Mouse (Mus musculus) heart, embryonic 15.5 days (tissue): ENCODE results near the gene Cntnap2. TPM values are rescaled to one million over a fixed set of nuclear protein-coding genes. Genes with fewer than 3 reads are reported as not detected.

Experiments used
- ATAC-seq: fragments of 200-750 bp; cut with Nextera tagmentation; replicated peaks from 2 replicates; pipeline ENCODE4 v1.8.0; 2017; ENCODE audit warnings: low read depth, moderate TSS enrichment; ENCODE audit not compliant: insufficient number of reproducible peaks, insufficient read depth, low FRiP score
- H3K27ac ChIP-seq: fragments of 300-500 bp; sonication (generic); 2 replicates; pipeline ENCODE4 v1.5.1; 2015; ENCODE audit warnings: mild to moderate bottlenecking, inconsistent platforms
- H3K27me3 ChIP-seq: fragments of 300-500 bp; sonication (generic); 2 replicates; pipeline ENCODE4 v1.6.1; 2015; ENCODE audit warnings: inconsistent platforms
- H3K36me3 ChIP-seq: fragments of 300-500 bp; sonication (generic); 2 replicates; pipeline ENCODE4 v1.6.1; 2015; ENCODE audit warnings: mild to moderate bottlenecking, inconsistent platforms
- H3K4me1 ChIP-seq: fragments of 300-500 bp; sonication (generic); replicated peaks from 2 replicates; pipeline ENCODE4 v1.6.1; 2015; ENCODE audit warnings: inconsistent platforms
- H3K4me2 ChIP-seq: fragments of 300-500 bp; sonication (generic); 2 replicates; pipeline ENCODE4 v1.6.1; 2015; ENCODE audit warnings: inconsistent platforms, mild to moderate bottlenecking, moderate library complexity
- H3K4me3 ChIP-seq: fragments of 300-500 bp; sonication (generic); 2 replicates; pipeline ENCODE4 v1.5.1; 2015; ENCODE audit warnings: mild to moderate bottlenecking, inconsistent platforms
- H3K9ac ChIP-seq: fragments of 300-500 bp; sonication (generic); 2 replicates; pipeline ENCODE4 v1.6.1; 2015; ENCODE audit warnings: mild to moderate bottlenecking, inconsistent platforms
- H3K9me3 ChIP-seq: fragments of 300-500 bp; sonication (generic); replicated peaks from 2 replicates; pipeline ENCODE4 v1.6.1; 2016; ENCODE audit warnings: inconsistent platforms
- WGBS: fragments of 180-500 bp; shearing (Covaris S2); methylation state at CpG from one replicate; pipeline ENCODE4 v1.1.7; 2015; ENCODE audit warnings: mixed read lengths; 5-methylcytosine and 5-hydroxymethylcytosine counted together
- polyA plus RNA-seq: library from polyadenylated mRNA; unstranded; fragments of >200 nt; fragmentation: Nextera tagmentation; extraction: Ambion mirVana; gene quantifications from 2 replicates; pipeline ENCODE4 v1.2.1, GENCODE M21; 2015

Gene Cntnap2
- polyA plus RNA-seq, 1 experiment from 2014 or later: 0.28 TPM

DNA sequence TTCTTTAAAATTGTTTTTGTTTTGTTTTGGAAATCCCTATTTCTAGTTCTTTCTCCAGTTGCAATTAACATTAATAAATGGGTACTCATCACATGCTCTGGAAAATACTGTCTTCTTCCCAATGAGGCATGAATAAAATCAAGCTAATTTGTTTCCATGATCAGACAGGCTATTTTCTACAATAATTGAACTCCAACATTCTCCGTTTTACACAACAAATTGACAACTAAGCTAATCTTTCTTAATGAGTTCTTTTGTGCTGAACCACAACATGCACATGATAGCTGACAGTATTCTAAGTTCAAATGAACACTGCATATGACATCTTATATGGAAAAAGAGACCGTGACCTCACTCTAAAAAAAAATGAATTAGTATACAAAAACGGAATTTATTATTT, 173.4 kb downstream of the Cntnap2 start:
- Histone ChIP-seq H3K4me2 (no peak overlapping the region), H3K9me3 (no peaks in the 10 kb centered on the region), H3K27me3 (no peaks in the 10 kb centered on the region), H3K9ac (no peak overlapping the region), H3K4me1 (no peaks in the 10 kb centered on the region), H3K27ac (no peak overlapping the region), H3K4me3 (no peak overlapping the region), H3K36me3 (no peaks in the 10 kb centered on the region)
- no peak for ATAC-seq
- WGBS: 77% methylated on average over 3 of the region's 3 CpGs

DNA sequence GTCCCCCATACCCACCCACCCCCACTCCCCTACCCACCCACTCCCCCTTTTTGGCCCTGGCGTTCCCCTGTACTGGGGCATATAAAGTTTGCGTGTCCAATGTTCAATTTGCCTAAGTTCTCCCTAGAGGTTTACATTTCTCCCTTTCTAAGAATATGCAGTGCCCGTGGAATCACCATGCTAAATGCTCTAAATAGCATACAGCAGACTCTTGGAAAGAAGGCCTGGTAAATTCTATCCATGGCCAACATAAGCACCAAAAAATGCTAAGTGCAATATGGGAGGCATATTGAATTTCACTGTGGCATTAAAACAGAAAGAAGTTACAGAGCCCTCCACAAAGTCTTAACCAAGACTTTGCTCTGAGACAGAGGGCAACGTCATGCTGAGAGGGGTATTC, 177.4 kb downstream of the Cntnap2 start:
- no peaks in the 10 kb centered on the region for H3K36me3 ChIP-seq
- no peaks in the 10 kb centered on the region for H3K27me3 ChIP-seq
- no peaks in the 10 kb centered on the region for H3K9me3 ChIP-seq
- H3K9ac ChIP-seq: no peak overlapping the region
- no peak overlapping the region for H3K4me2 ChIP-seq
- H3K4me3 ChIP-seq: no peak overlapping the region
- no peak for ATAC-seq
- no peaks in the 10 kb centered on the region for H3K4me1 ChIP-seq
- no peak overlapping the region for H3K27ac ChIP-seq
- 78% methylated on average over 4 of the region's 4 CpGs for WGBS

DNA sequence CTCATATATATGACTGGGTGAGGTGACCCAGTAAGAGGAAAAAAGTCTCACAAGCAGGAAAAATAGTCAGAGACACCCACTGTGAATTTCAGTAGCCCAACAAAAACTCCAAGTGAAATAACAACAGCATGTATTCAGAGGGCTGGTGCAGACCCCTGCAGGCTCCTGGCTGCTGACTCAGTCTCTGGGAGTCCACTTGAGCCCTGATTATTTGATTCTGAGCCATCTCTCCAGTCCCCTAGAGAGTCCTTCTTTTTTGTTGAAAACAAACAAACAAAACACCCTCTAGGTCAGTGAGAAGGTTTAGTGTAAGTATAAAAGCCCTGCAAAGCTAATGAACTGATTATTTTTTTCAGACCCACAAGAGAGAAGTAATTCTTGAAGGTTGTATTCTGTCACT, 179.0 kb downstream of the Cntnap2 start:
- ATAC-seq: no peak
- no peak overlapping the region for H3K4me2 ChIP-seq
- no peak overlapping the region for H3K27ac ChIP-seq
- H3K9me3 ChIP-seq: no peaks in the 10 kb centered on the region
- H3K4me3 ChIP-seq: no peak overlapping the region
- H3K9ac ChIP-seq: no peak overlapping the region
- H3K27me3 ChIP-seq: no peaks in the 10 kb centered on the region
- H3K4me1 ChIP-seq: no peaks in the 10 kb centered on the region
- no peaks in the 10 kb centered on the region for H3K36me3 ChIP-seq

DNA sequence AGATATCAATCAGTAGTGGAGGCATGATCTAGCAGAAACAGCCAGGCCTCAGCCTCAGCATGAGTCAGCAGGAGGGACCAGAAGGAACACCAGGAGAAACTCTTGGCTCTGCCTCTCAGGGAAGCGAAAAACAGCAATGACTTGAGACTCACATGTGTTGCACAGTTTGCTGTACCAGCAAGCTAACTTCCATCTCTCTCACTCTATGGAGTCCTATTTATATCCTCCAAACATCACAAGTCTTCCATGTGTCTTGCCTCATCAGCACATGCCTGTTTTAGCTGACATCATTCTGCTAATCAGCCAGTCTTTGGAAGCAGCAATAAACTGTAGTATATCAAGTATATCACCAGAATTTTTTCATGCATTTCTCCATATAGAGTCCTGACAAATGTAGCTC, 182.1 kb downstream of the Cntnap2 start:
- Histone ChIP-seq H3K4me1 (no peaks in the 10 kb centered on the region), H3K27me3 (no peaks in the 10 kb centered on the region), H3K36me3 (no peaks in the 10 kb centered on the region), H3K9me3 (no peaks in the 10 kb centered on the region), H3K27ac (no peak overlapping the region), H3K4me2 (no peak overlapping the region), H3K9ac (no peak overlapping the region), H3K4me3 (no peak overlapping the region)
- ATAC-seq: no peak
- WGBS: 63% methylated on average over 1 of the region's 1 CpGs

DNA sequence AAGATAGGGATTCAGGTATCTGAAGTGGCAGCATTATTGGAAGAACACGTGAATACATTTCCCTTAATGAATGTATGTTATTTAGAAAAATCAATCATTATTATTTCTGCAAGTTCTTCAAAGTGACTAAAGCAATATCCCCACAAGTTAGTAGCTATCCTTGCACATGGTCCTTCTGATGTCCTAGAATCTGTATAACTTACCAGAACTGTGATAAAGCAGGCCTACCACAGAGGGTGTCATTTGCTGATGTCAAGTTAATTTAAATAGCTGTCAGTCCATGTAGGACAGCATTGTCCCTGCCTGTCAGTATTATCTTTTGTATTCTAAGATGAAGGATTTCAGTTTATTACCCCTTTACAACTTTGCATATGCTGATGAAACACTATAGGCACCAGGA, 185.5 kb downstream of the Cntnap2 start:
- no peaks in the 10 kb centered on the region for H3K27me3 ChIP-seq
- no peak overlapping the region for H3K9ac ChIP-seq
- H3K4me2 ChIP-seq: no peak overlapping the region
- no peak overlapping the region for H3K4me3 ChIP-seq
- no peak for ATAC-seq
- H3K27ac ChIP-seq: no peak overlapping the region
- WGBS: 85% methylated on average over 1 of the region's 1 CpGs
- H3K36me3 ChIP-seq: no peaks in the 10 kb centered on the region
- no peaks in the 10 kb centered on the region for H3K4me1 ChIP-seq
- H3K9me3 ChIP-seq: no peaks in the 10 kb centered on the region

DNA sequence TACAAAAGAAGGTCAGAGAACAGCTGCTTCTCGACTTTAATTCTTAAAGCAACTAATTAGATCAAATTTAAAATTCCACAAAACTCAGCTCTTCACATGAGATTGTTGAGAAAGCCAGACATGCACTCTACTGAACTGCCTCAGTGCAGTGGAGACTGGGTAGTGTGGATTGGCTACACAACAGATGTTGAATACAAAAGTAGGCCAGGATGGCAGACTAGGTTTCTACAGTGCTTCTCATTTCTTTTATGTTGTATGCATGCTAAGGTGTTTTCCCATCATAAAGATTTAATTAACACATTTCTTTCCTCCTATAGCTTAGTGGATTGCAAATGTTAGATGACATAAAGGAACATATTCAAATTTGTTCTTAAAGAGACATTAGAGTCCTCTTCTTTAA, 198.9 kb downstream of the Cntnap2 start:
- no peak overlapping the region for H3K9ac ChIP-seq
- H3K9me3 ChIP-seq: no peaks in the 10 kb centered on the region
- H3K27me3 ChIP-seq: no peaks in the 10 kb centered on the region
- H3K4me2 ChIP-seq: no peak overlapping the region
- no peak overlapping the region for H3K27ac ChIP-seq
- H3K36me3 ChIP-seq: no peaks in the 10 kb centered on the region
- H3K4me3 ChIP-seq: no peak overlapping the region
- H3K4me1 ChIP-seq: no peaks in the 10 kb centered on the region
- 45% methylated on average over 1 of the region's 1 CpGs for WGBS
- no peak for ATAC-seq

DNA sequence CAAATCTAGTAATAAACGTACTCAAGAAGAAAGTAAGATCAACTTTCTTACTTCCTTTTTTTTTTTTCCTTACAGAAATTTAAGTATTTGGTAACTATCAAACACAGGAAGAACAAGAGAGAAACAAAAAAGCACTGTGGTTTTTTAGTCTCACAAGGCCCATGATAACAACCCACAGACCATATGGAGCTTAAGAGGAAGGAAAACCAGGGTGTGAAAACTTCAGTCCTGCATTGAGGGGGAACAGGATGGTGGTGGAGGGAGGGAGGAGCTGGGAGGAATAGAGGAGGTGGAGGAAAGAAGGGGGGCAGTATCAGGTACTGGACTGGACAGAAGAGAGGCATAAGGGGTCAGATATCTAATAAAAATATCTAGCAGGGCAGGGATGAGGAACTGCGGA, 212.4 kb downstream of the Cntnap2 start:
- no peak overlapping the region for H3K4me3 ChIP-seq
- no peaks in the 10 kb centered on the region for H3K4me1 ChIP-seq
- no peak for ATAC-seq
- H3K9ac ChIP-seq: no peak overlapping the region
- no peaks in the 10 kb centered on the region for H3K27me3 ChIP-seq
- no peak overlapping the region for H3K4me2 ChIP-seq
- H3K36me3 ChIP-seq: no peaks in the 10 kb centered on the region
- WGBS: 60% methylated on average over 2 of the region's 2 CpGs
- H3K9me3 ChIP-seq: no peaks in the 10 kb centered on the region
- no peak overlapping the region for H3K27ac ChIP-seq

DNA sequence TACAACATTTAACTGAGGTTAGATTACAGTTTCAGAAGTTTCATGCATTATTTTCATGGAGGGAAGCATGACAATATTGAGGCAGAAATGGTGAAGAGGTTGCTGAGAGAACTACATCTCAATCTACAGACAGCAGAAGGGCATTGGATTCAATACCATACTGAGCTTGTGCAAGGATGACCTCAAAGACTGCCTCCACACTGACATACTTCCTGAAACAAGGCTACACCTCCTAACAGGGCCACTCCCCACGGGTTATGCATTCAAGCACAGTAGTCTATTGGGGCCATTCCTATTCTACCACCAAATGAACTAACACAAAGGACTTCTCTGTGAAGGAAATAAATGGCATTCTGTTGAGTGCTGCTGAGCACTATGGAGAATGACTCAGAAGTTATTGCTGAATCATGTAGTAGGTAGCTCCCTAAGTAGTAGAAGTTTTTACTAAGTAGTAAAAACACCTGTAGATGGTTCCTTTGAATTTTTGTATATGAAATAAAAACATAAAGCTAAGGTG, 214.2 kb downstream of the Cntnap2 start:
- no peaks in the 10 kb centered on the region for H3K4me1 ChIP-seq
- no peak overlapping the region for H3K9ac ChIP-seq
- WGBS: 55% methylated on average over 1 of the region's 1 CpGs
- no peak overlapping the region for H3K4me2 ChIP-seq
- no peaks in the 10 kb centered on the region for H3K36me3 ChIP-seq
- no peak for ATAC-seq
- no peaks in the 10 kb centered on the region for H3K9me3 ChIP-seq
- no peak overlapping the region for H3K4me3 ChIP-seq
- H3K27me3 ChIP-seq: no peaks in the 10 kb centered on the region
- no peak overlapping the region for H3K27ac ChIP-seq

DNA sequence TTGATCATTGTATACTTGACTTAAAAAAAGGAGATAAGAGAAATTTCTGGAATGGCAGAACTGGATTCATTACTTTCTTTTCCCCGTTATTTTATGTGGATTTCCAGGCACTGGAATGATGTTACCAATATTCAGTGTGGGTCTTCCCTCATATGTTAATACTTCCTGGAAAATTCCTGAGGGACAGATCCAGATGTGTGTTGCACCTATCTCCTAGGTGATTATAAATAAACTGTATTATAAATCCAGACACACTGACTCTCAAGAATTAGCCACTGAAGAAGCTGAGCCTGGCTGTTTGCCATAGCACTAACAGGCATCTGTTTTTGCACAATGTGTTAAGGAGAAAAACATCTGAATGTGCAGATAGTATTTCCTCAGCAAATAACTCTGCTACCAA, 231.0 kb downstream of the Cntnap2 start:
- WGBS: 84% methylated on average over 1 of the region's 1 CpGs

DNA sequence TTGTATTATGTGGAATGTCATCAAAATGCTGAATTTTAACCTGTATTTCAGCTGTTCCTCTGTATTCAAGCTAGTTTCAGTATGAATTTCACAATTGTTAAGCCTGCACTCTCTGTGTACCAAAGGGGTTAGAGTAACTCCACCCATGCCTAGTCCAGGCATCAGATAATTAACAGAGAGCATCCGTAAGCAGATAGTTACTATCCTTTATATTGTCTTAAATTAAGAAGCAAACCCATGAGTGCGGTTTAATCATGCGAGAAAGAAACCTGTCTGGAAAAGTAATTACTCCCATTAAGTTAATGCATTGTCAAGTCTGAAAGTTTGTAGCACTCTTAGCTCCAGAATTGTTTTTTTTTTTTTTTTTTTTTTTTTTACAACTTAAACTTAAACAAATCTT, 258.3 kb downstream of the Cntnap2 start:
- H3K27ac ChIP-seq: no peak overlapping the region
- no peaks in the 10 kb centered on the region for H3K36me3 ChIP-seq
- no peak for ATAC-seq
- 83% methylated on average over 3 of the region's 3 CpGs for WGBS
- H3K4me3 ChIP-seq: no peak overlapping the region
- no peaks in the 10 kb centered on the region for H3K27me3 ChIP-seq
- H3K9ac ChIP-seq: no peak overlapping the region
- H3K9me3 ChIP-seq: no peaks in the 10 kb centered on the region
- no peak overlapping the region for H3K4me2 ChIP-seq
- H3K4me1 ChIP-seq: no peaks in the 10 kb centered on the region

More for the DNA sequence above, 231.0 kb downstream of the Cntnap2 start:
- no peaks in the 10 kb centered on the region for H3K27me3 ChIP-seq
- no peaks in the 10 kb centered on the region for H3K4me1 ChIP-seq
- no peak overlapping the region for H3K4me3 ChIP-seq
- H3K4me2 ChIP-seq: no peak overlapping the region
- H3K9ac ChIP-seq: no peak overlapping the region
- ATAC-seq: no peak
- no peak overlapping the region for H3K27ac ChIP-seq
- no peaks in the 10 kb centered on the region for H3K36me3 ChIP-seq
- H3K9me3 ChIP-seq: no peaks in the 10 kb centered on the region

DNA sequence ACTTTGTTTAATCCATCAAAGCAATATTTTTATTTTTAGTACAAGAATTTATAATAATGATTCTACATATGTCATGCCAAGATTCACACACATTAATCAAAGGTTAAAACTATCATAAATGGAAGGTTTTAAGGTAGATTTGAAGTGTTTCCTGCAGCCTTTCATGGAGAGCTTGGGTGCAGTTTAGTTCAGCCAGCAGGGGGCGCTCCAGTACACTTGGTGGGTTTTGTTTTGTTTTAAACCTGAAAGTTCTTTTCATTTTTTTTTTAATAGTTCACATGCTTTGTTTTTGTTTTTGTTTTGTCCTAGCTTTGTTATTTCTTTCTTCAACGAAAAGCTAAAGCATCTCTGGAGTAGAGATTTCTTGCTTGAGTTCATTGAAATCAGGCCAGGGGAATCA, 264.3 kb downstream of the Cntnap2 start:
- Histone ChIP-seq H3K4me1 (no peaks in the 10 kb centered on the region), H3K36me3 (no peaks in the 10 kb centered on the region), H3K4me2 (no peak overlapping the region), H3K27ac (no peak overlapping the region), H3K27me3 (no peaks in the 10 kb centered on the region), H3K4me3 (no peak overlapping the region), H3K9ac (no peak overlapping the region), H3K9me3 (no peaks in the 10 kb centered on the region)
- WGBS: 6% methylated on average over 2 of the region's 2 CpGs
- ATAC-seq: no peak

DNA sequence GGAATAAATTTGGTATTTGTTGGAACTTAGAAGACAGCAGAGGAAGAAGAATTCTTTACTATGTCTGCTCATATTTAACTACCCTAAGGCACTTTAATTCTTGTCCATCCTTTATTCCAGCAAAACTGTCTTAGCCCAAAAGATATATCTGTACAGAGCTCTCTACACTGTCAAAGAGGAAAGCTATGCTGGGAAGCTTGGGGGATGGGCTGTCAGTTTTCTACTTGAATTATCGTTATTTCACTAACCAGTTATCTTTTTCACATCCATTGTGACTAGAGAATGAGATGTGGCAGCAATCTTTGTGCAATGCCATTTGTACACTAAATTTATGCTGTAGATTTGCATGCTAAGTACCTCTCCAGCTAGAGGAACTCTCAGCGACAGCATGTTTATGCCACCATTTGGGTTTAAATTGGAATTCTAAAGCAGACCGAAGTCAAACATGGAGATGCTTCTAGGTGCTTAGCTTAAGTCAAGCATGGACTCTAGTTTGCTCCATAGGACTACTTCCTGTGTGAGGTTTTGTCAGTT, 268.9 kb downstream of the Cntnap2 start:
- 80% methylated on average over 3 of the region's 3 CpGs for WGBS
- H3K4me2 ChIP-seq: no peak overlapping the region
- H3K27me3 ChIP-seq: no peaks in the 10 kb centered on the region
- no peaks in the 10 kb centered on the region for H3K9me3 ChIP-seq
- H3K36me3 ChIP-seq: no peaks in the 10 kb centered on the region
- no peak overlapping the region for H3K4me3 ChIP-seq
- H3K27ac ChIP-seq: no peak overlapping the region
- H3K4me1 ChIP-seq: no peaks in the 10 kb centered on the region
- no peak overlapping the region for H3K9ac ChIP-seq
- no peak for ATAC-seq
